12 mouse cellular contexts compared by ENCODE assay signal in genomic region chr14:25661185-25661920, GRCm38 (mm10). TPM values are rescaled to one million over a fixed set of nuclear protein-coding genes. Genes with fewer than 3 reads are reported as not detected.
A peak's percentile ranks its signal among the peaks of the same experiment; 100 is the strongest.
DNase-seq lines count a peak whose midpoint lies in the region; ATAC-seq and TF ChIP-seq lines count a peak whose summit lies in the region.
"Had no signal": no experiment of that assay in that cellular context is flagged by ENCODE, and none has a peak within 500 bp of the region (broad histone marks: within the 10 kb centered on the region; RNA-seq: fewer than 3 reads in every experiment).

No protein-coding gene starts in this region.

- no peaks in the 10 kb centered on the region for H3K4me1 ChIP-seq in hindbrain, postnatal 0 days (ENCODE audit: insufficient read depth, low read length)
- no peaks in the 10 kb centered on the region for H3K4me1 ChIP-seq in midbrain, postnatal 0 days (ENCODE audit: insufficient read depth, low read length)
- no peaks in the 10 kb centered on the region for H3K4me1 ChIP-seq in thymus, adult 2 months (replicated peaks; ENCODE audit: control insufficient read depth, insufficient read depth, low read length)
- H3K4me1 ChIP-seq: limb, embryonic 15.5 days had no signal

- H3K4me3 ChIP-seq in left cerebral cortex, adult 2 months, result no peak overlapping the region
- no peak overlapping the region for H3K4me3 ChIP-seq in hindbrain, postnatal 0 days (ENCODE audit: low read length)
- H3K4me3 ChIP-seq in midbrain, postnatal 0 days (ENCODE audit: low read depth, low read length), result no peak overlapping the region
- no peak overlapping the region for H3K4me3 ChIP-seq in thymus, adult 2 months (ENCODE audit: control insufficient read depth, insufficient read depth, low read length)
- H3K4me3 ChIP-seq: heart, embryonic 13.5 days; limb, embryonic 15.5 days had no signal

- H3K27me3 ChIP-seq in hindbrain, postnatal 0 days (ENCODE audit: insufficient read depth, low read length), result no peaks in the 10 kb centered on the region
- no peaks in the 10 kb centered on the region for H3K27me3 ChIP-seq in midbrain, postnatal 0 days (ENCODE audit: insufficient read depth, low read length)
- no peaks in the 10 kb centered on the region; the same call in 1 of the 2 replicates for H3K27me3 ChIP-seq in thymus, adult 2 months (ENCODE audit: control insufficient read depth, insufficient read depth, low read length)
- H3K27me3 ChIP-seq: heart, embryonic 13.5 days; limb, embryonic 15.5 days had no signal

- intact Hi-C loops in left cerebral cortex, adult 2 months (cut with DNase I), result no loop called here
- intact Hi-C loops in left cerebral cortex, postnatal 4 days (cut with DNase I), result no loop called here

- H3K4me2 ChIP-seq in hindbrain, postnatal 0 days (ENCODE audit: low read depth, low read length), result no peak overlapping the region
- no peak overlapping the region for H3K4me2 ChIP-seq in midbrain, postnatal 0 days (ENCODE audit: low read depth, low read length, poor library complexity, severe bottlenecking)
- H3K4me2 ChIP-seq: heart, embryonic 13.5 days; limb, embryonic 15.5 days had no signal

- no peak for ATAC-seq in hindbrain, postnatal 0 days
- ATAC-seq in midbrain, postnatal 0 days (ENCODE audit: low FRiP score), result no peak

- no peak overlapping the region for H3K9ac ChIP-seq in hindbrain, postnatal 0 days (replicated peaks; ENCODE audit: low read length)
- no peak overlapping the region for H3K9ac ChIP-seq in midbrain, postnatal 0 days (replicated peaks; ENCODE audit: low read length, poor library complexity, severe bottlenecking)
- H3K9ac ChIP-seq: heart, embryonic 13.5 days; limb, embryonic 15.5 days had no signal

- peak overlapping the region; percentile 63 for H3K27ac ChIP-seq in left cerebral cortex, adult 2 months
- H3K27ac ChIP-seq in hindbrain, postnatal 0 days, result peak overlapping the region; percentile 45; the same call in 1 of the 2 replicates
- H3K27ac ChIP-seq in midbrain, postnatal 0 days (ENCODE audit: low read depth, low read length), result peak overlapping the region; percentile 43; the same call in 1 of the 2 replicates
- H3K27ac ChIP-seq in thymus, adult 2 months (ENCODE audit: control insufficient read depth, insufficient read depth, low read length), result no peak overlapping the region
- H3K27ac ChIP-seq: heart, embryonic 13.5 days; limb, embryonic 15.5 days had no signal

- TF ChIP-seq POLR2A in thymus, adult 2 months (IDR thresholded peaks at IDR 0.05; ENCODE audit: control insufficient read depth, extremely low read depth, insufficient read depth, low read length, poor library complexity), result no peak

- no peak for TF ChIP-seq CTCF in left cerebral cortex, adult 2 months (IDR thresholded peaks at IDR 0.05)
- no peak for TF ChIP-seq CTCF in hindbrain, postnatal 0 days (IDR thresholded peaks at IDR 0.05; ENCODE audit: low read depth)
- no peak for TF ChIP-seq CTCF in midbrain, postnatal 0 days (IDR thresholded peaks at IDR 0.05)
- TF ChIP-seq CTCF in thymus, adult 2 months (IDR thresholded peaks at IDR 0.05; ENCODE audit: borderline replicate concordance, control insufficient read depth, extremely low read depth, insufficient read depth, low read length, poor library complexity), result no peak

- H3K9me3 ChIP-seq in hindbrain, postnatal 0 days (ENCODE audit: low read length), result no peaks in the 10 kb centered on the region
- H3K9me3 ChIP-seq in midbrain, postnatal 0 days (ENCODE audit: low read length), result no peaks in the 10 kb centered on the region
- H3K9me3 ChIP-seq: heart, embryonic 13.5 days; limb, embryonic 15.5 days had no signal

- DNase-seq in cerebellum, adult 9-11 months, result peak; percentile 36
- no peak for DNase-seq in cerebellum, adult 8-10 months
- no peak for DNase-seq in left cerebral cortex, adult 2 months (ENCODE audit: extremely low spot score in 1 of 2, low spot score in 2 of 2)
- DNase-seq in left cerebral cortex, postnatal 4 days, result no peak
- DNase-seq in hindbrain, postnatal 0 days (ENCODE audit: low spot score), result no peak
- no peak for DNase-seq in midbrain, postnatal 0 days (ENCODE audit: low spot score)
- no peak for DNase-seq in thymus, adult 2 months
- no peak for DNase-seq in thymus, postnatal 25 days
- DNase-seq: kidney, adult 8-10 months; right cerebral cortex, postnatal 25 days had no signal

- WGBS in hindbrain, postnatal 0 days, result 65% methylated on average over 17 of the region's 17 CpGs
- 77% methylated on average over 17 of the region's 17 CpGs for WGBS in midbrain, postnatal 0 days
- 94% methylated on average over 17 of the region's 17 CpGs for WGBS in thymus, adult 2 months

- H3K36me3 ChIP-seq in hindbrain, postnatal 0 days (ENCODE audit: insufficient read depth, low read length), result peaks cover 72% of the 10 kb centered on the region
- peaks cover 88% of the 10 kb centered on the region for H3K36me3 ChIP-seq in midbrain, postnatal 0 days (ENCODE audit: insufficient read depth, low read length)
- H3K36me3 ChIP-seq in thymus, adult 2 months (ENCODE audit: control insufficient read depth, insufficient read depth, low read length), result peaks cover 55% of the 10 kb centered on the region

RNA-seq across cellular contexts. Expression of gene Ppif, which starts 32.6 kb away (rescaled TPM):
- 10 to 100 TPM; 24.0 to 24.3 TPM for total RNA-seq in left cerebral cortex, adult 2 months (2021)
- total RNA-seq in left cerebral cortex, postnatal 4 days (2021), result 10 to 100 TPM; 19.9 to 20.8 TPM
- total RNA-seq in hindbrain, postnatal 0 days (2014; rRNA removed), result 55.3 and 55.4 TPM in 2 replicates
- polyA plus RNA-seq in hindbrain, postnatal 0 days (2015; fragmentation: Nextera tagmentation; extraction: Ambion mirVana), result 46.1 and 46.7 TPM in 2 replicates
- 51.4 and 55.8 TPM in 2 replicates for total RNA-seq in midbrain, postnatal 0 days (2014; rRNA removed)
- polyA plus RNA-seq in midbrain, postnatal 0 days (2015; fragmentation: Nextera tagmentation; extraction: Ambion mirVana), result 50.2 and 52.2 TPM in 2 replicates
- polyA plus RNA-seq in thymus, adult 2 months (2012; rRNA removed), result 105 and 108 TPM in 2 replicates
